Mouse (Mus musculus): ENCODE results near the gene A730009L09Rik. TPM values are rescaled to one million over a fixed set of nuclear protein-coding genes. Genes with fewer than 3 reads are reported as not detected.

A730009L09Rik gene
- polyA plus RNA-seq (2016; fragmentation: Nextera tagmentation; extraction: Ambion mirVana) = not detected in 2 replicates

DNA sequence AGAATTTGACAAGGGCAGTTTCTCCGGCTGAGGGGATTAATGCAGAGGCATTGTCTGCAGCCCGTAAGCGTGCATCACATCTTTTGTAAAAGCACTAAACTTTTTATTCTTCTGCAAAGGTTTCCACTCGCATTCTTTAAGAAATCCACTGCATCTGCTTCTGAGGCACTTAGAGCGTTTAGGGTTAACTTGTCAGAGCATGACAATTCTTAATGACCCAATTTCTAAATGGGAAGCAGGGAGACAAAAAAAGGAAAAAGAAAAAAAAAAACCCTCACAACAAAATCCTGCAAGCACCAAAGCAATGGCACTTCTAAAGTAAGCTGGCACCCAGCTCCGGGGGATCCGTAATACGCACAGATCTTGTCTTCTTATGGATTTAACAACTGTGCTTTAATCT lies at the start of gene A730009L09Rik:
TSS of gene A730009L09Rik (plus strand) at position 301 of the 400 bp plus-strand sequence.
- 54% methylated on average over 8 of the region's 8 CpGs for WGBS
- no peak within 1 kb of the TSS for H3K9ac ChIP-seq
- no peak for ATAC-seq (ENCODE audit: low FRiP score)
- H3K9me3 ChIP-seq (replicated peaks) = no peaks in the 10 kb centered on the region
- no peak within 1 kb of the TSS for H3K4me2 ChIP-seq (replicated peaks)
- H3K27me3 ChIP-seq = no peaks in the 10 kb centered on the region
- H3K4me3 ChIP-seq = no peak within 1 kb of the TSS
- no peaks in the 10 kb centered on the region for H3K36me3 ChIP-seq
- H3K27ac ChIP-seq = no peak within 1 kb of the TSS
- H3K4me1 ChIP-seq = no peaks in the 10 kb centered on the region

DNA sequence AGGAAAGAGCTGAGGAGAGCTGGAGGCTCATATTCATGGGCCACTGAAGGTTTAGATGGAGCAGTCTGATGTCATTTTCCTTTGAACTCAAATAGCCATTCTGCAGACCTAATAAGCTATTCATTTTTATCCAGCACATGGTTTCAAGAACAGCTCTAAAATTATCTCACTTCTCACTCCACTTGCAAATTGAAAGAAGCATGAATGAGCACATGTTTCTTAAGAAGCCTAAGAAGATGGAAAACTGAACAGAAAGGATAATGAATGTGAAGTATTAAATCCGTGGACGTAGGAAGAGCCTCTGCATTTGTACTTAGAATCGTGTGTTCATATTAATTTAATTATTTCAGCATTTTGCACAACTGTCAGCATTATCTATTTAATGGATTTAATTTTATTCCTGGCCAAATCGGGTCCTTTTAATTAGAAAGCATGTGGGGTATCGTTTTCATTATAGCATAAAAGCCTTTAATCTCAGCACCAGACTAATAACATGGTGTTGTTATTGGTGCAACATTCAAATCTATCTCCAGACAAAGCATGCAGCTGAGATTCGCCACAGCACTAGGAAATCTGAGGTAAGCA lies 49.2 kb upstream of the A730009L09Rik start:
- no peaks in the 10 kb centered on the region for H3K27me3 ChIP-seq
- WGBS = 82% methylated on average over 6 of the region's 6 CpGs
- H3K4me2 ChIP-seq (replicated peaks) = no peak overlapping the region
- H3K36me3 ChIP-seq = no peaks in the 10 kb centered on the region
- H3K9ac ChIP-seq = no peak overlapping the region
- H3K27ac ChIP-seq = no peak overlapping the region
- no peaks in the 10 kb centered on the region for H3K4me1 ChIP-seq
- no peaks in the 10 kb centered on the region for H3K9me3 ChIP-seq (replicated peaks)
- H3K4me3 ChIP-seq = no peak overlapping the region
- no peak for ATAC-seq (ENCODE audit: low FRiP score)

DNA sequence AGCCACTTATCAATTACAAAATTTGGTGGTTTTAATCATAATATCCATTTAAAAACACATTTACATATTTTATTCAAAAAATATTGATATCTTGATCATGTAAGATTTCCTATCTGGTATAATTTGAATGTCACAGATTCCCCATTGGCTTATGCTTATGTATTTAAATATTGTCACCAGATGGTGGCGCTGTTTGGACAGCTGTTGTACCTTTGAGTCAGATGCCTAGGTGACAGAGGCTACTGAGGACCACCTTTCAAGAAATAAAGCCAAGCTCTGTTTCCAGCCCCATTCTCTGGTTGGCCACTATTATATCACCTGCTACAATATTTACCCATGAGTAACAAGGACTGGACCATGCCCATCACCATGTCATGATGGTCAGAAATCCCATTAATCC lies 46.0 kb upstream of the A730009L09Rik start:
- Histone ChIP-seq H3K36me3 (no peaks in the 10 kb centered on the region), H3K4me2 (replicated peaks) (no peak overlapping the region), H3K27ac (no peak overlapping the region), H3K9ac (no peak overlapping the region), H3K27me3 (no peaks in the 10 kb centered on the region), H3K4me1 (no peaks in the 10 kb centered on the region), H3K4me3 (no peak overlapping the region), H3K9me3 (replicated peaks) (no peaks in the 10 kb centered on the region)
- WGBS = 21% methylated on average over 1 of the region's 1 CpGs
- no peak for ATAC-seq (ENCODE audit: low FRiP score)

DNA sequence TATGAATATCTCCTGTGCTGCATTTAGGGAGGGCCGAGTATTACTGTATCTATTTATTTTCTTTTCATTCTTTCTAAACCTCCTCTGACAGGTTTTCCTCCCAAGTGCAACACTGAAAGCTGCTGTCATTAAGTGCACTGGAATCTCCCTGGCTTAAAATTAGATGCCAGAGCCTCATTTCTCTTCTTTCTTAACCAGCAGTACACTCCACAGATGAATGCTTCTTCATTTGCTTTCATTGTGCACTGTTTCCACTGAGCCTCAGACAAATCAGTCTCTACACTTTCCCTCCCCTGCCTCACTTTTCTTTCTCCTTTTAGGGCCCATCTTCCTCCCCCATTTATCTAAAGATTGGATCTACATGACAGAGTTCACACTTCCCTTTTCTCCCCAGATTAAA lies 44.9 kb upstream of the A730009L09Rik start:
- H3K4me1 ChIP-seq = no peaks in the 10 kb centered on the region
- no peaks in the 10 kb centered on the region for H3K27me3 ChIP-seq
- H3K4me3 ChIP-seq = no peak overlapping the region
- H3K27ac ChIP-seq = no peak overlapping the region
- no peaks in the 10 kb centered on the region for H3K9me3 ChIP-seq (replicated peaks)
- ATAC-seq (ENCODE audit: low FRiP score) = no peak
- no peak overlapping the region for H3K4me2 ChIP-seq (replicated peaks)
- no peaks in the 10 kb centered on the region for H3K36me3 ChIP-seq
- 79% methylated on average over 1 of the region's 1 CpGs for WGBS
- no peak overlapping the region for H3K9ac ChIP-seq

DNA sequence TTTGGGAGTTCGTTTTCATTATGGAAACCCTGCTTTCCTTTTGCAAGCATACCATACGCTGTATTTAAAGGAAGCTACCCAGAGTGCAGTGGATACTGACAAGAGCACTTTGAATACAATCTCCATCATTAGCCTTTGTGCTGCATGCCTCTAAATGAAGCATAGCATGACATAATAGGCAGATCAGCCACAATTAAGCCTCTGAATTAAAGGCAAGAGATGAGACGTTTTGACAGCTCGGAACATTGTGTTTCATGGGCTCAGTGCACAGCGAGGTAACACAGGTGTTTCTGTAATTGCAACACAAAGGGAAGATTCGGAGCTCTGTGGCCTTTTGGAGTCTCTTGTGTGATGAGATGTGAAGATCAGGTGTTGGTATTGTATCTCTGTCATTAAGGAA lies 41.5 kb upstream of the A730009L09Rik start:
- no peaks in the 10 kb centered on the region for H3K9me3 ChIP-seq (replicated peaks)
- ATAC-seq (ENCODE audit: low FRiP score) = no peak; the same call in 1 of the 2 replicates
- 69% methylated on average over 6 of the region's 6 CpGs for WGBS
- H3K4me2 ChIP-seq (replicated peaks) = no peak overlapping the region
- no peak overlapping the region for H3K27ac ChIP-seq
- no peaks in the 10 kb centered on the region for H3K27me3 ChIP-seq
- H3K4me1 ChIP-seq = no peaks in the 10 kb centered on the region
- no peaks in the 10 kb centered on the region for H3K36me3 ChIP-seq
- H3K4me3 ChIP-seq = no peak overlapping the region
- H3K9ac ChIP-seq = no peak overlapping the region

DNA sequence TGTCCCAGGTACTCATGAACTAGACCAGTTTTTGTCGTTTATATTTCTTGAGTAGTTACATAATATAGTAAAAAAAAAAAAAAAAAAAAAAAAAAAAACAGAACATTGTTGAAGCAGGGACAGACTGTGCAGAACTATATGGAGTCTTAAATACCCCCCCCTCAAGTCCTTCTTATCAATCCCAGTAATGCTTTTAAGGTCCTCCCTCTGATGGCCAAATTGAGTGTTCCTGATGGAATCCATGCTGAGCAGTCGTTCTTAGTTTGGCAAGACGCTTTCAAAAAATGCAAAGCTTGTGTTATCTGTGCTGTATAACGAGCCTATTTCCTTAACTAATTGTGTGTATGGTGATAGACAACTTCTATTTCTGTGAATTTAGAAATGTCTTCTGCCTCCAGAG lies 40.2 kb upstream of the A730009L09Rik start:
- no peak overlapping the region for H3K9ac ChIP-seq
- H3K4me1 ChIP-seq = no peaks in the 10 kb centered on the region
- WGBS = 83% methylated on average over 4 of the region's 4 CpGs
- no peaks in the 10 kb centered on the region for H3K36me3 ChIP-seq
- no peak overlapping the region for H3K4me3 ChIP-seq
- no peaks in the 10 kb centered on the region for H3K27me3 ChIP-seq
- no peak overlapping the region for H3K27ac ChIP-seq
- no peaks in the 10 kb centered on the region for H3K9me3 ChIP-seq (replicated peaks)
- H3K4me2 ChIP-seq (replicated peaks) = no peak overlapping the region
- ATAC-seq (ENCODE audit: low FRiP score) = no peak

DNA sequence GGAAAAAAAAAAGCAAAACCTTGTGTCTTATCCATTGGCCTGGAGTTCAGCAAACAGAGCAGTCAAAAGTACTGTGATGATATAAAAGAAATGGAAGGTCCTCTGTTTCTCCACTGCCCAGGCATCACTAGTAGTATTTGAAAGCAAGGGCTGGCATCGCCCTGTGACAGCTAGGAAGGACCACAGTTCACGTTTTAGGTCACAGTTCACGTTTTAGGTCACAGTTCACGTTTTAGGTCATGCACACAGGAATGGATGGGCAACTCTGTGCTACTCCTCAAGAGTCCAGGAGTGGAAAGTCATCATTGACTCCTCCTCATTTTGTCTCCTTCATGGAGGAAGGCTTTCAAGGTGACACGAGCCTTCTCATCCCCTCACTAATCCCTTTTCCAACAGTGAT lies 38.0 kb upstream of the A730009L09Rik start:
- no peak for ATAC-seq (ENCODE audit: low FRiP score)
- 80% methylated on average over 5 of the region's 5 CpGs for WGBS

DNA sequence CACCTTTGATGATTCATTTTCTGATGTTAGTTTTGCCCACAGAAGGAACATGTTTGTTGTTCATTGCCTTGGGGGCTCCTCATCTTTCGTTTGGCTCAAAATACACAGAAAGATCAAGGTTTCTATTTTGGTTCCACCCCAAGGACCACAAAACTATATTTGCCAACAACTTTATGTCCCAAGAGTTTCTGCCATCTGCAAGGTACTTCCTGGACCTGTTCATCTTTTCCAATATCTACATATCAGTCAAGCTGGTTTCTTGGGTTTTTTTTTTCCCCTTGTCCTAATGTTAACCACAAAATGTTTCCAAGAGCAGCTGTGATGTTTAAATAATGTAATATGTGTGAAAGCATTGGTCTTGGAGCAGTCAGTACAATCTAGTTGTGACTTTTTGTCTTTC lies 37.4 kb upstream of the A730009L09Rik start:
- no peak overlapping the region for H3K4me3 ChIP-seq
- ATAC-seq (ENCODE audit: low FRiP score) = no peak
- H3K36me3 ChIP-seq = no peaks in the 10 kb centered on the region
- no peak overlapping the region for H3K4me2 ChIP-seq (replicated peaks)
- H3K9me3 ChIP-seq (replicated peaks) = no peaks in the 10 kb centered on the region
- H3K27ac ChIP-seq = no peak overlapping the region
- WGBS = 76% methylated on average over 1 of the region's 1 CpGs
- no peaks in the 10 kb centered on the region for H3K4me1 ChIP-seq
- no peak overlapping the region for H3K9ac ChIP-seq
- H3K27me3 ChIP-seq = no peaks in the 10 kb centered on the region

More for the DNA sequence above, 38.0 kb upstream of the A730009L09Rik start:
- Histone ChIP-seq H3K27me3 (no peaks in the 10 kb centered on the region), H3K4me3 (no peak overlapping the region), H3K4me1 (no peaks in the 10 kb centered on the region), H3K9ac (no peak overlapping the region), H3K4me2 (replicated peaks) (no peak overlapping the region), H3K27ac (no peak overlapping the region), H3K9me3 (replicated peaks) (no peaks in the 10 kb centered on the region), H3K36me3 (no peaks in the 10 kb centered on the region)

DNA sequence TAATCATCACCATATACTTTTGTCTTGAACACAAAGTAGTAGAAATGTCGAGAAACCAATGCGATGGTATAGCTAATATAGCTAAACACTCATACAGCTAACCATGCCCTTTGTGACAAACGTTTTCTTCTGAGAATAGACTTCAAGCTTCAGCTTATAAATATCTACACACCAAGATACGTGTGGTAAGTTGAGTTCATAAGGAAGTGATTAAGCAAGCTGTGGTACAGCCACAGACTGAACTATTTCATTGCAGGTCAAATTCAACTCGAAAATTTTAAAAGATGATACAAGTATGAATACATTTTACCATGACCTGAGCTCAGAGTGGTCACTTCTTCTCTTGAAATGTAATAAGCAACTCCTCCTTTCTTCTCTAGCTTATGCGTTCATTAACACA lies 37.0 kb upstream of the A730009L09Rik start:
- no peak overlapping the region for H3K4me3 ChIP-seq
- no peak overlapping the region for H3K4me2 ChIP-seq (replicated peaks)
- no peaks in the 10 kb centered on the region for H3K27me3 ChIP-seq
- H3K9me3 ChIP-seq (replicated peaks) = no peaks in the 10 kb centered on the region
- H3K4me1 ChIP-seq = no peaks in the 10 kb centered on the region
- no peak overlapping the region for H3K27ac ChIP-seq
- WGBS = 76% methylated on average over 6 of the region's 6 CpGs
- no peak overlapping the region for H3K9ac ChIP-seq
- H3K36me3 ChIP-seq = no peaks in the 10 kb centered on the region
- no peak for ATAC-seq (ENCODE audit: low FRiP score)

DNA sequence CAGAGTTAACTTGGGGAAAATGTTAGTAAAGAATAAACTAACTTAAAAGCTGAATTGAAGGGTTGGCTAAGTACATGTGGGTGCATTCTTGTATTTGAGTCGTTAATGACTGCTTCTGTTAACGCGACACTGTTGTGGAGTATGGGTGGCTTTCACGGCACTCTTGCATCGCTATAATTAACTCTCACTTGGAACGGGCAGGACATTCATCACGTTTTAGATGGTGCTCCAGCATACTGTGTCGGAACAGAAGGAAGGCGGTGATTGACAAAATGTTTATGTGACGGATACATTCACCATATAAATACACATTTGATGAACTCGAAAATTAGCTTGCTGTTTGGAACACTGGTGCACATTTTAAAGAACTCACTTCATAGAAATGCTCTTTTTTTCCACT lies 29.0 kb upstream of the A730009L09Rik start:
- no peaks in the 10 kb centered on the region for H3K9me3 ChIP-seq (replicated peaks)
- no peaks in the 10 kb centered on the region for H3K27me3 ChIP-seq
- H3K36me3 ChIP-seq = no peaks in the 10 kb centered on the region
- 78% methylated on average over 11 of the region's 11 CpGs for WGBS
- no peak overlapping the region for H3K9ac ChIP-seq
- no peaks in the 10 kb centered on the region for H3K4me1 ChIP-seq
- H3K27ac ChIP-seq = no peak overlapping the region
- no peak overlapping the region for H3K4me2 ChIP-seq (replicated peaks)
- no peak overlapping the region for H3K4me3 ChIP-seq
- no peak for ATAC-seq (ENCODE audit: low FRiP score)

DNA sequence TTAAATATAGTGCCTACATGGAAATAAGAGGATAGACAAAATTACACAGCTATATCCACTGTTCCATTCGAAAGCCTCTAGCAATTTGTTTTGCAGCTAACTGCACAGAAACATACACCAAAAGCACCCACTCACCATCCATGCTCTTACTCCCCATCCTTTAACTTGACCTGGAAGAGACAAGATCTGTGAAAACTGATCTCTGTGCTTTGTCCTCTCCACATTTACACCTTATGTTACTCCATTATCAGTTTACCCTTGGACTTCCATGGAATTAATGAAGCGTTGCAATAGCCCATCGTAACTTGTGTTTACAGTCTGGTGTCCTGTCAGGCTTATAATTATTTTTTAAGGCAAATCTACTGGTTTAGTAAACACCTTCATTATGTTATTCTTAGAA lies 20.1 kb upstream of the A730009L09Rik start:
- H3K9ac ChIP-seq = no peak overlapping the region
- H3K27ac ChIP-seq = no peak overlapping the region
- WGBS = 80% methylated on average over 3 of the region's 3 CpGs
- H3K36me3 ChIP-seq = no peaks in the 10 kb centered on the region
- no peak; the same call in 1 of the 2 replicates for ATAC-seq (ENCODE audit: low FRiP score)
- H3K4me3 ChIP-seq = no peak overlapping the region
- H3K27me3 ChIP-seq = no peaks in the 10 kb centered on the region
- peaks cover 2% of the 10 kb centered on the region; the same call in 1 of the 2 replicates for H3K4me1 ChIP-seq
- H3K9me3 ChIP-seq (replicated peaks) = no peaks in the 10 kb centered on the region
- no peak overlapping the region for H3K4me2 ChIP-seq (replicated peaks)

DNA sequence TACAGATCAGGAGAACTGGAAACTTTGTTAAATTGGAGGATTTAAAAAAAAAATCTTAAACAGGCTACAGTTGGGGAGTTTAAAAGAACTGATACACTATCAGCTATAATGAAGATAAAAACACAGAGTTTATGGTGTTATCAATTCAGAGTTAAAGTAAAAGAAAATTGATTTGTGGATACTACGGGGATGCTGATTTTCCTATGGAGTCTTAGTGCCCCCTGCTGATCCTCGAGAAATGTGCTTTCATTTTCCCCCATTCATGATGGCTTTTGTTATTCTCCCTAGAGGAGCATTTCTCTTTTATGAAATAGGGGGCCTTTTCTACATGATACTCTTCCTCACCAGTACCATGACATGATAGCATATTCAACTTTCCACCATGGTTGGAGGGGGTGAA lies 19.5 kb upstream of the A730009L09Rik start:
- Histone ChIP-seq H3K4me3 (no peak overlapping the region), H3K4me1 (peaks cover 2% of the 10 kb centered on the region; the same call in 1 of the 2 replicates), H3K36me3 (no peaks in the 10 kb centered on the region), H3K9me3 (replicated peaks) (no peaks in the 10 kb centered on the region), H3K27ac (no peak overlapping the region), H3K27me3 (no peaks in the 10 kb centered on the region), H3K4me2 (replicated peaks) (no peak overlapping the region), H3K9ac (no peak overlapping the region)
- 52% methylated on average over 2 of the region's 2 CpGs for WGBS
- ATAC-seq (ENCODE audit: low FRiP score) = peak; percentile 63

DNA sequence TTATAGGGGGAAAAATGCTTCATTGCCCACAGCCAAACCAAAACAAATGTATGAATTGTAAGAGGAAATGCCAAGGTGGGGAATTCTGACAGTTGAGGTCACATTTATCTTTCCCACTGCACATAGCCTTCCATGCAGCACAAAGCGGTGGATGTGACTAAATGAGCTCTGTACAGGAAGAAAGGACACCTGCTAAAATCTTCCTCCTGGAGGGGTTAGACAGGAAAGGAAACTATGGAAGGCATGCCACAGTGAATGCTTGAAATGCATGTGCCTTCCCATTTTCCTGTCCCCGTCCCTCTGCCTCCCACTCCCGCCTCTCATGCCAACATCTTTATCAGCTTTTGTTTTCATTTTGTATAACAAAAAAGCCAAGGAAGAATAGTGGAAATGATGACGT lies 7.2 kb upstream of the A730009L09Rik start:
- Histone ChIP-seq H3K27me3 (no peaks in the 10 kb centered on the region), H3K9me3 (replicated peaks) (no peaks in the 10 kb centered on the region), H3K9ac (no peak overlapping the region), H3K4me3 (no peak overlapping the region), H3K4me2 (replicated peaks) (no peak overlapping the region), H3K36me3 (no peaks in the 10 kb centered on the region), H3K27ac (no peak overlapping the region), H3K4me1 (no peaks in the 10 kb centered on the region)
- 54% methylated on average over 4 of the region's 4 CpGs for WGBS
- no peak for ATAC-seq (ENCODE audit: low FRiP score)

Measured in hindbrain, embryonic 12.5 days (tissue).